Mouse (Mus musculus): ENCODE results near the gene St14. TPM values are rescaled to one million over a fixed set of nuclear protein-coding genes. Genes with fewer than 3 reads are reported as not detected.

Gene St14
- total and polyA plus RNA-seq, 3 experiments: 0.08 to 0.19 TPM; not detected in 1

- H3K27me3 ChIP-seq (ENCODE audit: control insufficient read depth in 1 of 2, insufficient read depth in 2 of 2, low read length in 2 of 2): peaks cover 0 to 2% of the 10 kb centered on the region in 2 experiments; a peak in 1 of 4 replicates
- no peaks in the 10 kb centered on the region; a peak in 1 of 4 replicates for H3K36me3 ChIP-seq (ENCODE audit: control insufficient read depth in 1 of 2, insufficient read depth in 2 of 2, low read length in 2 of 2)
- DNase-seq (ENCODE audit: low read depth, low spot score): peak; percentile 60
- H3K27ac ChIP-seq (ENCODE audit: control insufficient read depth, low read depth, low read length): no peak overlapping the region
- no peaks in the 10 kb centered on the region for H3K9me3 ChIP-seq (replicated peaks; ENCODE audit: insufficient read depth, low read length)
- H3K9ac ChIP-seq (ENCODE audit: control insufficient read depth, low read depth, low read length, poor library complexity, severe bottlenecking): peak overlapping the region; percentile 67
- H3K79me2 ChIP-seq (ENCODE audit: control insufficient read depth, insufficient read depth, low read length, poor library complexity): no peaks in the 10 kb centered on the region; the same call in 1 of the 2 replicates
- H3K4me1 ChIP-seq (ENCODE audit: control insufficient read depth in 1 of 2, insufficient read depth in 2 of 2, low read length in 2 of 2): peaks cover 0 to 13% of the 10 kb centered on the region in 2 experiments; a peak in 2 of 4 replicates
- peak overlapping the region; percentile 65 to 67 for H3K4me3 ChIP-seq (ENCODE audit: control insufficient read depth in 1 of 2, insufficient read depth in 1 of 2, low read depth in 2 of 2, low read length in 2 of 2)
- TF ChIP-seq E2F4 (IDR thresholded peaks at IDR 0.05; ENCODE audit: borderline replicate concordance, low read depth, low read length) (no peak), MXI1 (IDR thresholded peaks at IDR 0.05; ENCODE audit: low read depth, low read length) (peak; percentile 19; the same call in 1 of the 2 replicates)
Observed at GRCm38 (mm10) chr9:31130357-31131204, 1.1 kb downstream of the St14 start.

- DNase-seq (ENCODE audit: low read depth, low spot score): peak; percentile 68
- H3K36me3 ChIP-seq (ENCODE audit: control insufficient read depth in 1 of 2, insufficient read depth in 2 of 2, low read length in 2 of 2): no peaks in the 10 kb centered on the region; a peak in 1 of 4 replicates
- H3K27ac ChIP-seq (ENCODE audit: control insufficient read depth, low read depth, low read length): no peak overlapping the region
- H3K4me1 ChIP-seq (ENCODE audit: control insufficient read depth in 1 of 2, insufficient read depth in 2 of 2, low read length in 2 of 2): peaks cover 0 to 13% of the 10 kb centered on the region in 2 experiments; a peak in 2 of 4 replicates
- H3K4me3 ChIP-seq (ENCODE audit: control insufficient read depth in 1 of 2, insufficient read depth in 1 of 2, low read depth in 2 of 2, low read length in 2 of 2): peak overlapping the region; percentile 65 to 67
- H3K27me3 ChIP-seq (ENCODE audit: control insufficient read depth in 1 of 2, insufficient read depth in 2 of 2, low read length in 2 of 2): peaks cover 0 to 2% of the 10 kb centered on the region in 2 experiments; a peak in 1 of 4 replicates
- no peaks in the 10 kb centered on the region; the same call in 1 of the 2 replicates for H3K79me2 ChIP-seq (ENCODE audit: control insufficient read depth, insufficient read depth, low read length, poor library complexity)
- TF ChIP-seq ELF1 (IDR thresholded peaks at IDR 0.05; ENCODE audit: low read depth, low read length) (no peak), EP300 (IDR thresholded peaks at IDR 0.05; ENCODE audit: low read depth in 1 of 2, low read length in 2 of 2) (peak; percentile 31 to 38; a peak in 2 of 4 replicates)
- H3K9me3 ChIP-seq (replicated peaks; ENCODE audit: insufficient read depth, low read length): no peaks in the 10 kb centered on the region
- H3K9ac ChIP-seq (ENCODE audit: control insufficient read depth, low read depth, low read length, poor library complexity, severe bottlenecking): peak overlapping the region; percentile 67
Observed at GRCm38 (mm10) chr9:31129956-31130355, 1.7 kb downstream of the St14 start.

- Histone ChIP-seq H3K4me3 (ENCODE audit: control insufficient read depth in 1 of 2, insufficient read depth in 1 of 2, low read depth in 2 of 2, low read length in 2 of 2) (no peak overlapping the region), H3K9ac (ENCODE audit: control insufficient read depth, low read depth, low read length, poor library complexity, severe bottlenecking) (no peak overlapping the region), H3K27me3 (ENCODE audit: control insufficient read depth in 1 of 2, insufficient read depth in 2 of 2, low read length in 2 of 2) (peaks cover 0 to 2% of the 10 kb centered on the region in 2 experiments; a peak in 2 of 4 replicates), H3K4me1 (ENCODE audit: control insufficient read depth in 1 of 2, insufficient read depth in 2 of 2, low read length in 2 of 2) (peaks cover 0 to 13% of the 10 kb centered on the region in 2 experiments; a peak in 2 of 4 replicates), H3K27ac (ENCODE audit: control insufficient read depth, low read depth, low read length) (no peak overlapping the region), H3K9me3 (replicated peaks; ENCODE audit: insufficient read depth, low read length) (no peaks in the 10 kb centered on the region), H3K79me2 (ENCODE audit: control insufficient read depth, insufficient read depth, low read length, poor library complexity) (no peaks in the 10 kb centered on the region; the same call in 1 of the 2 replicates), H3K36me3 (ENCODE audit: control insufficient read depth in 1 of 2, insufficient read depth in 2 of 2, low read length in 2 of 2) (no peaks in the 10 kb centered on the region; a peak in 1 of 4 replicates)
- TF ChIP-seq POLR2AphosphoS5 (IDR thresholded peaks at IDR 0.05; ENCODE audit: borderline replicate concordance, low read depth, low read length) (no peak), USF1 (IDR thresholded peaks at IDR 0.05; ENCODE audit: low read depth, low read length) (peak; percentile 80), JUND (IDR thresholded peaks at IDR 0.05; ENCODE audit: low read depth, low read length) (no peak), BHLHE40 (IDR thresholded peaks at IDR 0.05; ENCODE audit: borderline replicate concordance, low read depth, low read length) (peak; percentile 83), ETS1 (IDR thresholded peaks at IDR 0.05; ENCODE audit: low read depth, low read length) (no peak), RCOR1 (IDR thresholded peaks at IDR 0.05; ENCODE audit: low read depth, low read length) (no peak)
- DNase-seq (ENCODE audit: low read depth, low spot score): peak; percentile 21
Observed at GRCm38 (mm10) chr9:31127876-31128465, 3.7 kb downstream of the St14 start.

All from MEL (cell line).